Mouse (Mus musculus) myocyte (in vitro differentiated cells): ENCODE measurements around the gene Pdcd5. TPM values are rescaled to one million over a fixed set of nuclear protein-coding genes. Genes with fewer than 3 reads are reported as not detected.

ENCODE experiments used
- H3K27me3 ChIP-seq: one replicate; pipeline ENCODE4 v1.6.1; 2011; ENCODE audit not compliant: control insufficient read depth, insufficient read depth, insufficient read length
- H3K36me3 ChIP-seq: one replicate; pipeline ENCODE4 v1.6.1; 2011; ENCODE audit not compliant: control insufficient read depth, insufficient read depth
- H3K4me2 ChIP-seq: one replicate; pipeline ENCODE4 v1.6.1; 2011; ENCODE audit warnings: low read depth, control low read depth
- H3K4me3 ChIP-seq: one replicate; pipeline ENCODE4 v1.5.1; 2011; ENCODE audit warnings: mild to moderate bottlenecking, control low read depth, moderate library complexity
- H3K79me2 ChIP-seq: one replicate; pipeline ENCODE4 v1.6.1; 2011; ENCODE audit not compliant: control insufficient read depth, insufficient read depth
- H3ac ChIP-seq: one replicate; pipeline ENCODE4 v1.6.1; 2011; ENCODE audit not compliant: control insufficient read depth, insufficient read length
- TCF3 ChIP-seq: IDR thresholded peaks from one replicate; pipeline ENCODE4 v1.6.1; 2011; ENCODE audit warnings: low read depth, control low read depth; ENCODE audit not compliant: insufficient read length
- polyA plus RNA-seq: library from polyadenylated mRNA; unstranded; fragments of >200 nt; fragmentation: generic; extraction: Trizol; gene quantifications from one replicate; pipeline ENCODE4 v1.2.1, GENCODE M21; 2012; ENCODE audit warnings: missing spikeins

The Pdcd5 gene
- polyA plus RNA-seq, 1 experiment, result 160 TPM

- no peaks in the 10 kb centered on the region for H3K79me2 ChIP-seq
- no peak for TF ChIP-seq TCF3
- H3K4me2 ChIP-seq, result no peak overlapping the region
- no peaks in the 10 kb centered on the region for H3K27me3 ChIP-seq
- no peak overlapping the region for H3ac ChIP-seq
- no peak overlapping the region for H3K4me3 ChIP-seq
- H3K36me3 ChIP-seq, result peaks cover 3% of the 10 kb centered on the region
Observed at GRCm38 (mm10) chr7:35594311-35594710, 53.0 kb downstream of the Pdcd5 start.

Other genes with a start within 250 kb of the Pdcd5 start
- not detected for gene Slc7a9, start 198.7 kb downstream of the Pdcd5 start, polyA plus RNA-seq
- not detected for gene Tdrd12, start 109.8 kb downstream of the Pdcd5 start, polyA plus RNA-seq
- 18.3 TPM for gene Nudt19, start 91.2 kb downstream of the Pdcd5 start, polyA plus RNA-seq
- not detected for gene Rgs9bp, start 61.9 kb downstream of the Pdcd5 start, polyA plus RNA-seq
- 13.0 TPM for gene Ankrd27, start 61.3 kb downstream of the Pdcd5 start, polyA plus RNA-seq
- 7.8 TPM for gene Dpy19l3, start 106.9 kb upstream of the Pdcd5 start, polyA plus RNA-seq
- 7.0 TPM for gene Zfp507, start 155.5 kb upstream of the Pdcd5 start, polyA plus RNA-seq